Mouse (Mus musculus) right cerebral cortex, adult 2 months (tissue): ENCODE data around the gene Eif2ak3.

ENCODE experiments used
- DNase-seq, 2 experiments: peaks; one replicate each; pipeline ENCODE4 v3.0.0; 2021 to 2022; ENCODE audit warnings: low spot score in 2 of 2

Eif2ak3 gene

GRCm38 (mm10) chr6:70831179-70831839, 13.0 kb upstream of the Eif2ak3 start:
- DNase-seq, result no peak

GRCm38 (mm10) chr6:70837297-70837696, 7.0 kb upstream of the Eif2ak3 start:
- no peak for DNase-seq

GRCm38 (mm10) chr6:70838532-70838931, 5.8 kb upstream of the Eif2ak3 start:
- no peak for DNase-seq

- no peak for DNase-seq
These were observed 4.0 kb upstream of the Eif2ak3 start for GRCm38 (mm10) chr6:70840281-70840680.

- DNase-seq, result no peak
These were observed 1.3 kb upstream of the Eif2ak3 start for GRCm38 (mm10) chr6:70842991-70843390.

- DNase-seq, result peak; percentile 18 to 43
These were observed 756 bp downstream of the Eif2ak3 start for GRCm38 (mm10) chr6:70844896-70845646.

GRCm38 (mm10) chr6:70847386-70847785, 3.1 kb downstream of the Eif2ak3 start:
- DNase-seq, result no peak

GRCm38 (mm10) chr6:70853371-70853770, 9.1 kb downstream of the Eif2ak3 start:
- no peak for DNase-seq

GRCm38 (mm10) chr6:70855529-70856309, 11.4 kb downstream of the Eif2ak3 start:
- no peak for DNase-seq

- no peak for DNase-seq
These were observed 18.4 kb downstream of the Eif2ak3 start for GRCm38 (mm10) chr6:70862726-70863125.

- no peak for DNase-seq
These were observed 20.0 kb downstream of the Eif2ak3 start for GRCm38 (mm10) chr6:70864285-70864684.

GRCm38 (mm10) chr6:70866761-70867160, 22.4 kb downstream of the Eif2ak3 start:
- DNase-seq, result no peak

- DNase-seq, result no peak
These were observed 23.0 kb downstream of the Eif2ak3 start for GRCm38 (mm10) chr6:70867297-70867696.

GRCm38 (mm10) chr6:70871511-70871980, 27.2 kb downstream of the Eif2ak3 start:
- peak in 1 of 2 experiments; percentile 7 for DNase-seq

GRCm38 (mm10) chr6:70872128-70872527, 27.8 kb downstream of the Eif2ak3 start:
- DNase-seq, result peak; percentile 63 to 67

- DNase-seq, result no peak
These were observed 28.3 kb downstream of the Eif2ak3 start for GRCm38 (mm10) chr6:70872570-70872969.

- DNase-seq, result no peak
These were observed 29.9 kb downstream of the Eif2ak3 start for GRCm38 (mm10) chr6:70874035-70874775.

- DNase-seq, result no peak
These were observed 30.7 kb downstream of the Eif2ak3 start for GRCm38 (mm10) chr6:70875017-70875416.

GRCm38 (mm10) chr6:70880714-70881304, 36.5 kb downstream of the Eif2ak3 start:
- peak; percentile 85 to 93 for DNase-seq

- DNase-seq, result no peak
These were observed 43.7 kb downstream of the Eif2ak3 start for GRCm38 (mm10) chr6:70887993-70888392.

- DNase-seq, result no peak
These were observed 53.9 kb downstream of the Eif2ak3 start for GRCm38 (mm10) chr6:70898166-70898565.
